Mouse (Mus musculus): ENCODE measurements around the gene Dhrs3.

Gene Dhrs3

DNA sequence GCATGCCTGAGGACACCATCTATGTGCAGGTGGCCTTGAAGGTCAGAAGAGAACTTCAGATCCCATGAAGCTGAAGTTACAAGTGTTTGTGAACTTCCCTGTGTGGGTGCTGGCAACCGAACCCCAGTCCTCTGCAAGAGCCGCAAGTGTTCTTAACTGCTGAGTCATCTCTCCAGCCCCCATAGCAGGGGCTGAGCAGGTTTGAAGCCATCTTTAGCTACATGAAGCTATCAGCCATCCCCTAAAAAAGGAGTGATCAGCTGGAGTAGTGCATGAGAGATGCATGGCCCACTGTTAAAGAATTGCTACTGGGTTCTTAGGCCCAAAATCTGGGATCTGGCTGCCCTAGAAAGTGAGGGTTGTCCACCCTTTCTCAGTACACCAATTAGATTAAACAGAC, 6.1 kb downstream of the Dhrs3 start:
- DNase-seq: no peak

- DNase-seq: no peak
Measured at GRCm38 (mm10) chr4:144901561-144902111, 9.0 kb downstream of the Dhrs3 start.

DNA sequence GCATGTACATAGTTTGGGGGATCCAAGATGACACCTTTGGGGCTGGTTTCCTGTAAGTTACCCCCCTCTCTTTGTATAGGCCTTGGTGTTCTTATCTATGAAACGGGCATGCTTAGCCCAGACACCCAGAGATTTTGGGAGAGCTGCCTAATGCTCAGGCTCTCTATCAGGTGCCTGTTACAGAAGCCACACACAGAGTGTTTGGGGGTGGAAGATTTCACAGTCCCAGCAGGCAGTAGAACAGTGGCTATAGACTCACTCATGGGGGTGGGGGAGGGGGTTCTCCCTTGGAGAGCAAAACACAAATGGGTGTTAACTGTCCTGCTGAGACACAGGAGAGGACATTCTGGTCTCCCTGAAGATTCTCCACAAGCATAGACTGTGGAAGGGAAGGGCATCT, 10.5 kb downstream of the Dhrs3 start:
- DNase-seq: no peak

- DNase-seq: no peak
Measured at GRCm38 (mm10) chr4:144903932-144904331, 11.3 kb downstream of the Dhrs3 start.

GRCm38 (mm10) chr4:144905128-144905527, 12.5 kb downstream of the Dhrs3 start:
- DNase-seq: no peak

DNA sequence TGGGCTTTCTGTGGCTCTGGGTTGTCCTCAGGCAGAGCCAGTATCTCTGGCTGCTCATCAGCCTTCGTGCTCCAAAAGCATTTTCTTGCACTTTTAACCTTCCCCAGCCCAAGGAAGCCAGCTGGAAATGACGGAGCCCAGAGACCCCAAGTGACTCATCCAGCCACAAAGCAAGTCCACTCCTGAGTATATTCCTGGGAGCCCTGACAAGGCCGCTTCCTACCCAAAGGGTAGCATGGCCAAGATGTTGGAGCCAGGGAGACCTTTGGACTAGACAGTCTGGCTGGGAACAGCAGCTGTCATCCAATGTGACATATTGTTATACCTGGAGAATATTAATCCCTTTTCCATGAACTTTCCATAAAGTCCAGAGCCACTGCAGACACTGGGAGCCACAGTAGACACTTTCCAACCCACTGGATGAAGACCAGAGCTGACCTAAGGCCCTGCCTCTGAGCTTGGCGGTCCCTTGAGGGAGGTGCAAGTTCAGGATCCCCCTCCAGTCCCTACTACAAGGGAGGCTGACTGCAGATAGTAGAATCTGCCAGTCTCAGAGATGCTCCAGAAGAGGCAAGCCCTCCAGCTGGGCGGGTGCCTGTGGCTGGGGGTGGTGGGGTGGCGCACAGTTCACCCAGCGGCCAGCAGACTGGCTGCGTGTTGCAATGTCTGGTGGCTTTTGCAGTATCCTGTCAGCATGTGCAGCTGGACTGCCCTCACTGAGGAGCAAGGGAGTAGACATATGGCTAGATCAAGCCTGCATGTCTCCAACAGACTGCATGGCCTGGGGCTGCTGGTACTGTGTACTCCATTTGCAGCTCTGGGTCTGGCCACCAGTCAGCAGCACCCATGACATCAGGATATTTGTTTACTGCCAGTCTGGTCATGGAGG, 13.6 kb downstream of the Dhrs3 start:
- DNase-seq: no peak

- DNase-seq: no peak
Measured at GRCm38 (mm10) chr4:144906978-144907703, 14.5 kb downstream of the Dhrs3 start.

DNA sequence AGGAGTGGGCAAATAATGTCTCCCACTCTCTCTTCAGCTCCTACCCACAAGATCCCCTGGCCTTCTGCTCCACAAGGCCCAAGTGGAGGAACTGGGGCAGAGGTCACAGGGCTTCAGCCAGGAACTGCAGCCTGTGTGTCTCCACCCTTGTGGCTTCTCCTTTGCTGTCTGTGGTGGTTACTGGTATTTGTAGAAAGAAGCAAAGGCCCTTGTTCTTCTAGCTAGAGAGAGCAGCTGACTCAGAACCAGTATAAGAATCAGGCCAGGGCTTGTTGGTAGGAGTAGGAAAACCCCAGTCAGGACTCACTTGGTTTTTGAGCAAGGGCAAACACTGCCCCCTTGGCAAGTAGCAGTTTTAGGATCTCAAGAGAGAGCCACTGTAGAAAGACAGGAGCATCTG, 16.2 kb downstream of the Dhrs3 start:
- no peak for DNase-seq

DNA sequence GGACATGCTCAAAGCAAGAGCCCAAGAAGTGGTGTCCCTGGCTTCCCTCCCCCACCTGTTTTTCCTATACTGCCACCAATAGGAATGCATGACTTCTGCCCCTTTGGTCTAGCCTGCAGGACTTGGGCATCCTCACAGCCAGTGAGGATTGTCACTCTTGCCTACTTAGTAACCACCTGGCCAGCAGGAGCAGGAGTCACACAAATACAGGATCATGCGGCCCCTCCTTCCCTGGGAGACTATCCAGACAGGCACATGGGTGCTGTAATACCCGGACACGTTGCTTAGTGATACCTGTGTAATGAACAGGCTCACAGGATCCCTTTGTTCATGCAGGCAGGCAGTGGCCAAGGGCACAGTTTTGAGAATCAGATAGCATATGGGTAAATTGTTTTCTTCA, 17.7 kb downstream of the Dhrs3 start:
- no peak for DNase-seq

DNA sequence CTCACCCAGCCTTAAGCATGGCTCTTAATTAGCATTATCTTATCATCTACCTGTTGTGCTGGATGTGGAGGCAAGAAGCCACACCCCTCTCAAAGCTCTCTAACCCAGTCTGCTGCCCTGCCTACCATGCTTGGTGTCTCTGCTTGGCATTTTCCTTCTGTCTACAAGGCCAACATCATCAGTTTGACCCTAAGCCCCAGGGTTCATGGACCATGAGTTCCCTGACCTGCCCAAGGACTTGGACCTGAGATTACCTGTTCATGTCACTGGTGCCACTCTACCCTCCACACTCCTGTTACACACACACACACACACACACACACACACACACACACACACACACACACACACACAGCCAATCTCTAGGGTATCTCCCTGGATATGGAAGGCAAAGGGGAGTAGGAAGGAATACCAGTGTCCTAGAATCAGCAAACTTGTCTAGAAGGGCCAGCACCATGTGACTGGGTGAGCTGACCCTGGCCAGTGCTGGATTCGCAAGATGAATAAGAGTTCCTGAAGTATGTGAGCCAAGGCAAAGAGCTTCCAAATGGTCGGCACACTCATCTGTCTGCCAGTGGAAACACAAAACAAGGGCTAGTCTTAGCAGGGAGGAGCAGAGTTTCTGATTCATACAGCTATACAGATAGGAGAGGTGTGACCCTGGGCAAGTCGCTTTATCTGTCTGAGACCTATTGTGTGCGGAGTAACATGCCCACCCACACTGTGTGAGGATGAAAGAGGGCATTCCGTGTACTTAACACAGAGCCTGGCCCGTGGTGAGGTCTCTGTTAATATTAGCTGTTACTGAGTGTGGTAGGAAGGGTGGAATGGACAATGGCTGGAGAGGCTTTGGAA, 20.9 kb downstream of the Dhrs3 start:
- no peak for DNase-seq

- no peak for DNase-seq
Measured at GRCm38 (mm10) chr4:144916520-144916919, 23.9 kb downstream of the Dhrs3 start.

DNA sequence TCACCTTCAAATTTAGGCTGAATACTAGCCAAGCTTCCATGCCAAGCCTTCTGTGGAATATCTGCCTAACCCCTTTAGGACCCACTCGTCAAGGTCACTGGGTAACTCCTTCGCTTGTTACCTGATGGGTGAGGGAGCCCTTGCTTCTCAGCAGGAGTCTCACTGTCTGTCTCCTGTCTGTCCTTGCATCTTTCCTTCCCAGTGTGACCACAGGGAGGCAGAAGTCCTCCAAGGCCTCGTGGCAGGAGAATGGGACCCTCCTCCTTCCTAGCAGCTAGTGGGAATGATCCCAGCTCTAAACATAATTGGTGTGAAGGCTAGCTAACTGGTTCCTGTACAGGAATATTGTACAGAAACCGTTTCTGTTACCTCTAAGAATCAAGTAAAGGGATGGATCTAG, 24.5 kb downstream of the Dhrs3 start:
- no peak for DNase-seq

DNA sequence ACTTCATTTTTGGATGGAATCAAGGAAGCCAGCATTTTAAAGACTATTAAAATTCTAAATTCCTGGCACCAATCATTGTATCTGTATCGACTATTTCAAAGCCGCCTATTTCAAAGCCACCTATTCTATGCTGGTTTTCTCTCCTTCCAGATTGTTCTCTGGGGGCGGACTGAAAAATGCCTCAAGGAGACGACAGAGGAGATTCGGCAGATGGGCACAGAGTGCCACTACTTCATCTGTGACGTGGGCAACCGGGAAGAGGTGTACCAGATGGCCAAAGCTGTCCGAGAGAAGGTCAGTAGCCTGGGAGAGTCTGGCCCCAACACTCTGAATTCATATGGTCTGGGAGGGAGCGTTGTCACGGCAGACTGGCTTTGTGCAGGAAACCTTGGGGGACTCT, 25.9 kb downstream of the Dhrs3 start:
- no peak for DNase-seq

DNA sequence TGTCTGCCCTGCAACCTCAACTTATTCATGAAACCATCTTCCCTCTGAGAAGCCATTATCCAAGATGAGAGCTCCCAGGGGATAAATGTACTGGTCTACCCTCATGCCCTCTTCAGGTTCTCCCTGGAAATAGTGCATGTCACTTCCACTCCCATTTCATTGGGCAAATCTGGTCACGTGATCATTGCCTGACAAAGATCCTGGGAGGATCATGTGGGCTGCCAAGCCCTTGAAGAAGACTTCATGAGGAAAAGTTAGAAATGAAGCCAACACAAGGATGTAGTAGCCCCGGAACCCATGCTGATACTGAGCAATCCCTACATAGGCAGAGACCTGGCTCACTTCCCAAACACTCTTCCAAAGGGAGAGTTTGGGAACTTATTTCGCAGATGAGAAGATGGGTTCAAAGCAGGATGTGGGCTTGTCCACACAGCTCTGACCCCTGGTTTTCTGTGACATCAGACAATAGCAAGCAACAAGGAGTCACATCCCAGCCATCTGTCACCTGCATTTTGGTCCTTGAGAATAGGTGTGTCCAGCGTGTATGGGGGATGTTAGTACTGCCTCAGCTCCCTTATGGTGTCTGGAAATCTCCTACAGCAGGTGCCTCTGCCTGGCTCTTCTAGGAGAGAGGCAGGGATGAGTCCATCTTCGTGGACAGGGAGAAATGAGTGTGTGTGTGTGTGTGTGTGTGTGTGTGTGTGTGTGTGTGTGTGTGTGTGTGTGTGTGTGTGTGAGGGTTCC, 36.2 kb downstream of the Dhrs3 start:
- no peak for DNase-seq

- DNase-seq: peak; percentile 61
Measured at GRCm38 (mm10) chr4:144929811-144930221, 37.2 kb downstream of the Dhrs3 start.

- no peak for DNase-seq
Measured at GRCm38 (mm10) chr4:144930366-144930765, 37.7 kb downstream of the Dhrs3 start.

GRCm38 (mm10) chr4:144931167-144931566, 38.5 kb downstream of the Dhrs3 start:
- no peak for DNase-seq

GRCm38 (mm10) chr4:144934501-144934900, 41.9 kb downstream of the Dhrs3 start:
- DNase-seq: no peak

- DNase-seq: peak; percentile 26
Measured at GRCm38 (mm10) chr4:144936563-144937154, 44.0 kb downstream of the Dhrs3 start.

GRCm38 (mm10) chr4:144939847-144940411, 47.3 kb downstream of the Dhrs3 start:
- DNase-seq: no peak

GRCm38 (mm10) chr4:144940796-144941462, 48.3 kb downstream of the Dhrs3 start:
- no peak for DNase-seq
